32 mouse cellular contexts compared by ENCODE assay signal in the genomic region with DNA sequence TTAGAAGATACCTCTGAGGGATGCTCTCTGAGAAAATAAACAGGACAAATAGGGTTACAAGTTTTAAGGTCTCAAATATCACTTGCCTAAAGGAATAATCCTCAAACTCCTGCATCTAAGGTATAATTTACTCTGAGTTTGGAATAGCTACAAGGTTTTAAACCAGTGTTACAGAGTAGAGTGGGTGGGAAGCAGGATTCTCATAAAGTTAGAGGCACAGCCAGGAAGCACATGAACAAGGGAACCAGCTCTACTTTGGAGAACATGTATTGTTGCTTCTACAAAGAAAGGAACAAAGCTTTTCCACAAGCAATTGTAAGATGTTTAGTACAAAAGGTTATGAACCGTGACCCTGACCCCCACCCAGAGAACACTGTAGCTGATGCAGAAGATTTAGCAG.
"Had no signal": no experiment of that assay in that cellular context is flagged by ENCODE, and none has a peak within 500 bp of the region (broad histone marks: within the 10 kb centered on the region; RNA-seq: fewer than 3 reads in every experiment).

No protein-coding gene starts in this region.

- ATAC-seq: hindbrain, embryonic 16.5 days; hindbrain, postnatal 0 days; inflammation-experienced regulatory T-cells, adult 6 months; intestine, embryonic 15.5 days; intestine, embryonic 16.5 days; intestine, postnatal 0 days had no signal

- H3K27ac ChIP-seq: heart, embryonic 13.5 days; heart, embryonic 15.5 days; hindbrain, embryonic 10.5 days; hindbrain, embryonic 12.5 days; hindbrain, embryonic 13.5 days; hindbrain, embryonic 14.5 days; hindbrain, embryonic 15.5 days; hindbrain, postnatal 0 days; intestine, embryonic 15.5 days; kidney, embryonic 15.5 days; kidney, postnatal 0 days; layer of hippocampus, adult 2 months; left cerebral cortex, adult 2 months had no signal

- H3K9me3 ChIP-seq: heart, embryonic 12.5 days; heart, embryonic 13.5 days; heart, embryonic 15.5 days; hindbrain, embryonic 10.5 days; hindbrain, embryonic 12.5 days; hindbrain, embryonic 13.5 days; hindbrain, embryonic 15.5 days; intestine, embryonic 15.5 days; kidney, embryonic 15.5 days had no signal

- H3K4me1 ChIP-seq: heart, embryonic 12.5 days; heart, embryonic 13.5 days; heart, embryonic 15.5 days; hindbrain, embryonic 12.5 days; hindbrain, embryonic 13.5 days; hindbrain, embryonic 15.5 days; intestine, embryonic 15.5 days; kidney, embryonic 15.5 days had no signal

- DNase-seq: heart, postnatal 10 days; heart, postnatal 14 days; heart, postnatal 36 days; heart, postnatal 4 days; kidney, adult 11 months; kidney, adult 18-20 months; kidney, adult 2 months; kidney, adult 8-10 months; kidney, adult 9 months; kidney, postnatal 10 days; kidney, postnatal 14 days; kidney, postnatal 25 days; kidney, postnatal 36 days; kidney, postnatal 4 days had no signal

- H3K4me3 ChIP-seq: heart, embryonic 12.5 days; heart, embryonic 13.5 days; heart, embryonic 15.5 days; hindbrain, embryonic 10.5 days; hindbrain, embryonic 12.5 days; hindbrain, embryonic 13.5 days; hindbrain, embryonic 15.5 days; intestine, embryonic 15.5 days; kidney, embryonic 15.5 days; layer of hippocampus, adult 2 months; left cerebral cortex, adult 2 months had no signal

- H3K27me3 ChIP-seq: heart, embryonic 12.5 days; heart, embryonic 13.5 days; heart, embryonic 15.5 days; hindbrain, embryonic 12.5 days; hindbrain, embryonic 13.5 days; hindbrain, embryonic 15.5 days; intestine, embryonic 15.5 days; kidney, embryonic 15.5 days had no signal

- H3K36me3 ChIP-seq: heart, embryonic 12.5 days; heart, embryonic 13.5 days; heart, embryonic 15.5 days; hindbrain, embryonic 10.5 days; hindbrain, embryonic 12.5 days; hindbrain, embryonic 13.5 days; hindbrain, embryonic 15.5 days; intestine, embryonic 15.5 days; kidney, embryonic 15.5 days had no signal
